Mouse (Mus musculus) right cerebral cortex, postnatal 10 days (tissue): Measurements from ENCODE around the gene Dkk2.

Experiments used
- DNase-seq, 2 experiments: peaks; one replicate each; pipeline ENCODE4 v3.0.0; 2021; ENCODE audit warnings: low spot score in 2 of 2

Dkk2 gene

DNA sequence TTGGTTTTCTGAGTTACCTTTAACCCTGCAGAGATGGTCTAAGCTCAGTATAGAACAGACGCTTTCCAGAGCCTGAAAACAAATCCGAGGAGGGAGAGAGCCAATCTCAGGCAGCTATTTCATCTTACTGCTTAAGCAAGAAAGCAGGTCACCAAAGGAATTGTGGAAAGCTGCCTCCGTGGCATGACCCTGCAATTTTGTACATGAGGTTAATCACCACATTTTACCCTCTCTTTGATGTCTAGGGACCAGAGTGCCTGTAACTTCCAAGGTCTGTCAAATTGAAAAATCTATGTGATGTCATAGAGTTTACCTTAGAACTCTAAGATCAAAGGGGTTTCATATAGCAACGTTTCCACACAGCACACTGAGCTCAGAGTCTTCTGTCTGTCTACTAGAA is 37.5 kb downstream of the Dkk2 start:
- no peak for DNase-seq

DNA sequence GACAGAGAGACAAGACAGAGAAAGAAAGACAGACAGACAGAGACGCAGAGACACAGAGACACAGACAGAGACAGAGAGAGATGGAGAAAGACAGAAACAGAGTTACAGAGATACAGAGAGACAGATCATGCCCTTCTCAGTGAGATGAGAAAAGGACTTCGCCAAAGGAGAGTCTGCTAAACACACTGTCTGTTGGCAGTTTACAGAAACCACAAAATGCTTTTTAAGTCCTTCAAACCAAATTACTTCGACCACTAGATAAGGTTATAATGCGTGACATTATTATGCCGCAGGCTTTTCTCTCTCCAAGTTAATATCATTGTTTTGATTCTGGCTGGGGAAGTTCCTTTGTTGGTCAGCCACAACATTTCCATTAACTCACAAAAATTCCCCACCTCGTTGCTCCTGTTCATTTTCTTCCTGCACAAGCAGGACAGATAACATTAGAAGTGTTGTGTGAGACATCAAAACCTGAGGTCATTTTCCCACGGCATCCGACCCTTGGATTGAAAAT is 40.2 kb downstream of the Dkk2 start:
- DNase-seq, result no peak

DNA sequence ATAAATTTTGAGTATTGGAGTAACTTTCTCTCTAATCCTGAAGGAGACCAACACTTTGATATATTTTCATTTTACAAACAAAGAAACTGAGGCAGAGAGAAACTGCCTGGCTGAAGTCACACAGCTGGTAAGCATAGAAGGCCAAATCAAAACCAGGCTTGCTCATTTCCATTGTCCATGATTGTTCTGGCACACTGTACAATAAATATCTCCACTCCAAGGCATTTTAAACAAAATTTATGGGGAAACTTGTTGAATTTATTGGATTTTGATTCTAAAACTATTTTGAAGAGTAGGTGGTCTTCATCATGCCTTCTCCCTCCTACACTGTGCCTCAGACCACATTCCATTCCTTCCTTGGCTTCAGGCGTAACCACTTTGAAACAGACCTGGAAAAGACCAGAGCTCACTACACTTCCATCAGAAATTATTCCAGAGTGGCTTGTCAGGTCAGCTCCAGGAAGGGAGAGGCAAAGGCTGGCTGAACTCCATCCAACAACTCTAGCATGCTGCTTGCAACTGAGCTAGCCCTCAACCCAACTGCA is 44.7 kb downstream of the Dkk2 start:
- no peak for DNase-seq

DNA sequence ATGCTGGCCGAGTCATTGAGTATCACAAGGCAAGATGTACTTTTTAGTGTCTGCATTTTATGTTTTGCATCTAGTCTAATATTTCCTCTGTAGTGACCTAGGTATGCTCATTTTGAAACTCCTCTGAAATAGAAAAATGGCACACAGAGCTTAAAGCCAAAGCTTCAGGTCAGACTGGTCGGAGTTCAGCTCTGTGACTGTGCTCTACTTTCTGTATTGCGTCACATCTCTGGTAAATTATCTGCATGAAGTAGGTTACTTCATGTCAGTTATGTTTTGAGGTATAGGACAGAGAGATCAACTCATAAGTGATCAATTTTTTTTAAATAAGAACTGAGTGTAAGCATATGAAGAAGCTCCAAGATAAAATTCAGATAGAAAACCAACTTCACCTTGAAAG is 45.7 kb downstream of the Dkk2 start:
- DNase-seq, result no peak

DNA sequence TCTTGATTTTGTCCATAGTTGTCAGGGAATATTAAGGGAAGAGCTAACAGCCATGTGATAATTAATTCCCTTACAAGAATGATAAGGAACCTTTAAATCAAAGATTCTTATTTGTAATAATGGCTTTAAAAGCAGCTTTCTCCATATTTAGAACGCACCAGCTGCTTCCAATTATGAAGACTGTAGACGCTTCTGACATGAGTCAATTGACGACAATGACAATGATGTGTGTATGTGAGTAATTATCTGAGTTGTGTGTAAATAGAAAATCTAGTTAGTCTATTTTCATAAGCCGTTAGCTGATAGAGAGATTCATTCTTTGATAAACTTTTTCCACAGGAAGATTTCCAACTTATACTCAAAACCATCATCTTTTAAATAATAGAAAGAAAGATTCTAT is 46.8 kb downstream of the Dkk2 start:
- DNase-seq, result no peak

DNA sequence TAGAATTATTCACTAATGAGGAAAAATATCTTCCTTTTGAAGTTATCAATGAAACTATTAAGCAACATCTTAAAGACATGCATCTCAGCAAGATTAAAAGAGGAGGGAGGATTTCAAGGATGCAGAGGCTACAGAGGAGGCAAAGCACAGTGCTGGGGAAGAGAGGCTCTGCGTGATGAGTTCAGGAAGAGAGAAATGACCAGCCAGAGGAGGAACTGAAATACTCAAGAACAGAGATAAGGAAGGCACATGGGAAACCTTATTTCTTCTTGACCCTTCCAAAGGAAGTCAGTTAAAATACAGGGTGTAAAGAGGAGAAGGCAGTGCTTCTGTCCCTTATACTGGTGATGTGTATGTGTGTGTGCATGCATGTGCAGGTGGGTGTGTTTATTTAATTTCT is 49.4 kb downstream of the Dkk2 start:
- DNase-seq, result no peak

DNA sequence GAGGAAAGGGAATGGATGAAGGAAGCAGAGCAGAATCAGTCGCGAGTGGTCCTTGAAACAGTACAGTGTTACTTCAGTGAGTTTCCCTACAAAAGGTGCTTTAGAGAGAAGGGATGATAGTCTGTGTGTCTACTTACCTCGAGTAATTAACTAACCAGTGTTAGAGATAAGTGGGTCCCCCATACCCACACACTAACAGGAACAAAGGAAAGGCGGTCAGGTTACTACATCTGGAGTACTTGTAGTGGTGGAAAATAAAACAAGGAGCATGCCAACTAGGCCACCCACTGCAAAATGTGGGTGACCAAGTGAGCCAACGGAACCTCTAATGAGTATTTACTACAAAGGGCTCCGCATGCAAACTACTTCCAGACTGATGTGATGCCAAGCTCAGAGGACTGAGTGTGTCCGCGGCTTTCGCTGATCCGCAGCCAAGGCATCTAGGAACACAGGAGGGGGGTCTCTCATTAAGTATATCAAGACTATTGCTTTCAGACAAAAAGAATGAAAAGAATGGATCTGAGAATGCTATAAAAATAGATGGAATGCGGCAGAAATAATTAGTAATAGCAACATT is 52.8 kb downstream of the Dkk2 start:
- DNase-seq, result peak; percentile 48 to 52

DNA sequence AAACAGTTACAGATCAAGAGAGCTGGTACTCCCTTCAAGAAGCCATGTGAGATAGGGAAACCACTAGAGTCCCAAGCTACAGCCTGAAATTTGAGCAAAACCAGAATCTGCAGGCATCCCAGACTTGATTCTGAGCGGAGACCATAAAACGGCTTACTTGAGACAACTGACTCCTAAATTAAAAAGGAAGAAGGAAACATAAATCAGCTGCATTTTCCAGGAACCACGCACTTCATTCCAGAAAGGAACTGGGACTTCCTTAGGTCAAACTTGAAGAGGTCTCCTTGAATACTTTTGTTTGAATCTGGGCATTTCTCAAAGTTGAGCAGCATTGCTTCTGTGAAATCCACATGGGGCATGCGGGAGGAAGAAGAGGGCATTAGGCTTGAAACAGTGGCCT is 55.9 kb downstream of the Dkk2 start:
- DNase-seq, result no peak

DNA sequence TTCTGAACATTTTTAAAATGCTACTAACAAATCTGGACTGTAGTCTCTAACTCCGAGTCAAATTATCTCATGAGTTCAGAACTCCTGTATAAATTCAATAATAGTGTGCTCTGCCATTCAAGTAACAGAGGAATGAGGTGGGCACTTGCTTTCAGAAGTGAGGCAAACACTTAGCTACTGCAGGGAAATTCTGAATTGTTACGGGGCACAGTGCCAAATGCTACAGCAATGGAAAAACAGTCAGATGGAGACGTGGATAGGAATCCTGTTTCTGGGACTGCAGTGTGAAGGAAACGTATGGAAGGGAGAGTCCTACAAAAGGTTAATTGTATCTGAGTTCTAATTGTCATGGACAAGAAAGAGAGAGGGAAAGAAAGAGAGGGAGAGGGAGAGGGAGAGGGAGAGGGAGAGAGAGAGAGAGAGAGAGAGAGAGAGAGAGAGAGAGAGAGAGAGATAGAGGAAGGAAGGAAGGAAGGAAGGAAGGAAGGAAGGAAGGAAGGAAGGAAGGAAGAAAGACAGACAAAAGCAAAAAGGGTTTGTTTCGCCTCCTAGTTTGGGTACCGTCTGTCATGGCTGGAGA is 64.4 kb downstream of the Dkk2 start:
- DNase-seq, result peak; percentile 30 to 32

DNA sequence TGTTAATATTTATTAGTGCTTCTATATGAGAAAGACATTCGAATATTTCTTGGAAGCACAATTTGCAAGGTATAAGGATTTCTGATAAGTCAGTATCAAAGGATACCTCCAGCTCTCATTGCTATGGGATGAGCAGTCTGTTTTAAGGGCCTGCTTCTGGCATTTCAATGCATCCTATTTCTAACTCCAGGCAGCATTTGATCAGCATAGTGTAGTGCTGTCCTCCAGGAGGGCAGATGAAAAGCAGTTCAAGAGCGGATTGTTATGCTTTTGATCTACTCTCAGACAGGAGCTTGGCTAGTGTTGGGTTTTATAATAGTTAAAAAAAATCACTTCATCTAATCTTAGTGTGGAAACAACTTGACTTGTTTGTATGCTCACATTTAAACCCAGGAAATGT is 73.7 kb downstream of the Dkk2 start:
- no peak for DNase-seq

DNA sequence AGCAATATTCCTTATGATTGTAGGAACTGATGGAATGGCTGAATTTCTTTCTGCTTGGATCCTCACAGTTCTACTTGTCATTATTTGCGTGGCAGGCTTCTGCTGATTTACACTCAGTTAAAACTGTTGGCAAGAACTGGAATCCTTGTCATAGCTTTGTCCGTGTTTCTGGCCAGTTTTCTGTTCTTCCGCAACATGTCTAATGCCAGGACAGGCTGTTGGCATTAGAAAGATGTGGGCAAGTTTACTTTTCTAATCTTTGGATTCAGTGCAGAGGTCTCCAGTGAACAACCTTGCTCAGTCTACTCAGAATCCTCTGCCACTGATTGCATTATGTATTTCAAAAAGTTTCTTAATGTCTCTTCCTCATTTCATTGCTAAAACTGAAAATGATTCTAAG is 83.8 kb downstream of the Dkk2 start:
- no peak for DNase-seq

DNA sequence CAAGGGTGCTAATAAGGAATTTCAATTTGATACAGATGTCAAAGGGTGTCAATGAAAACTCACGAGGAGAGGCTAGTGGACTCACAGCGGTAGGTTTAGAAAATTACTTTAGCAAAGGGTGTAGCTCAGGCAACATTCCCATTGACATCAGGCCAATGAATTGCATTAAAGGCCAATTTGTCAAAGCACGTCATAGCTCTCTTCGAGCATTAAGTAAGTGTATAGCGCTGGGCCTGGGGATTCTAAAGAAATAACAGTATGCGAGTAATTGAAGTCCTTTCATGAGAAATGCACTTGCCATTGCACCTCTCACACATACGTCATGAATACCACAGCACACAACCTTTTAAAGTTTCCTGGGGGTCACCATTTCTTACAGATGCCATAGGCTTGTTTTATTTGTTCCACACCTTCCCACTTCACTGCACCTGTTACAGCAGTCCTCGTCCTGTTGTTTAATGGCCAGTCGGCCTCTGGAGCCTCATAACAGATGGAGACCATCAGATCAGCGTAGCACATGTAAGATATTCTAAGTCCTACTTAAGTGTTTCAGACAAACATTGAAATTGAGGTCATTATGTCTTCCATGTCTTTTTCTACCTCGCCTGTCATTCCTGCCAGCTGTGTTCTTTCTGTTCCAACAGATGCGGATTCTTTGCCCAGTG is 101.9 kb downstream of the Dkk2 start:
- DNase-seq, result no peak

DNA sequence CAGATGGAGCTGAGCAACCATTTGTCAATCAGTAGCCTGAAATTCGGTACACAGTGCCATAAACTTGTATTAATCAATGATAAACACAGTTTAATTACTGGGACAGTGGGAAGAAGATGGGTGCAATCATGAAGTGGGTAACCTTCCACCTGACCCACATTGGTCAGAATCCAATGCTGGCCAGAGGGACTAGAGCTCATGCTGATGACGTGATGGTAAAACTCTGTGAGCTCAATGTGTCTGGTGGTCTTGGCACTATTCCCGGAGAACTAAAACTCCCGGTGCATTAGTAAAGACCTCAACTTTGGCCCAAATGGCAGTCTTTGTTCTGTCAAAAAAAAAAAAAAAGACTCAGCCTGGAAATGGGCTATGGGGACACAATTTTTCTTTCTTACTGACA is 116.9 kb downstream of the Dkk2 start:
- no peak for DNase-seq

DNA sequence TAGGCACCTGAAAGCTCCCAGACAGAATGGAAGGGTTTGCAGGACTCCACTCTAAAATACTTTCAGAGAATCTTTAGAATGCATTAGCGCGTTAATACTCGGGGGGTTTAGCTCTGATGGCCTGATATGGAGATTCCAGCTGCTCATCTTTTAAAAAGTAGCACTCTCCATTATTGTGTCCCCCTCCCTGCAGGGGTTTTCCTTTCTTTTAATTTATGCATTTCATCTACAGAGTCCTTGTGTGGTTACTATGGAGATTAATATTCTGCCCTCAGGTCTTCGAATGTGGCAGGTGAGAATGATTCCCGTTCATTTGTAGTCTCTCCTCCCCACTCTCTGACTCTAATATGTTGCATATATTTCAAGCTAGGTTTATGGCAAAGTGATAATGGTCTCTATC is 117.6 kb downstream of the Dkk2 start:
- DNase-seq, result no peak

DNA sequence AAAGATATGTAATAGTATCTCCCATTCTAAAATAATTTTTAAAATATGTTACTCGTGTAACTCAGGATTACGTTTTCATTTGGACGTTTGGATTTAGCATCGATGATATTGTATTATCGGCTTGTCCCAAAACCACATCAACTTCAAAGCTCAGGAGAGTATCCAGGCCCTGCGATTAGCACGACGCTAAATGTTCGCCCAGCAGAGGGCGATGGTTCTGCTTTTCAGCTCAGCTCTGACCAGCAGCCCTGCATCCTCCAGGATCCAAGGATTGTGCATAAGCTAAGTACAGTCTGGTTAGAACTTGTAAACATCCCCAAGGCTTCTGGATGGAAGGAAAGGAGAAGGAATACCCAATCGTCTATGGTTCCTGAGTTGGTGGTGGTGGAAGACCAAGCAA is 122.4 kb downstream of the Dkk2 start:
- peak; percentile 35 to 58 for DNase-seq

DNA sequence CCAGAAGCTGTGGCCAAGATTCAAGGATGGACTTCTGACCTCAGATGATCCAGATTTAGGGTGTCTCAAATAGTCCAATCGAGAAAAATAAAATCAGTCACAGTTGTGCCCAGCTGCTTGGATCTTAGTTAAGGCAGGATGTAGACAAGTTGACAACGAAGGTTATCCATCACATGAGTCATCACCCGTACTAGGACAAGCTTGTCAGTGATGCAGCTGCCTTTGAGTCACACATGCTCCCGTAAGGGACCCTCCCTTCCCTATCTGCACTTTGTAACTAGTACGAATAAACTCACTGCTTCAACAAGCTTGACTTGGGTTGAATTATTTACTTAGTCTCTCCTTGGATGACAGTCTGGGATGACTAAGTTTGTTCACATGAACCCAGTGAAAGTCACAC is 126.2 kb downstream of the Dkk2 start:
- DNase-seq, result no peak

DNA sequence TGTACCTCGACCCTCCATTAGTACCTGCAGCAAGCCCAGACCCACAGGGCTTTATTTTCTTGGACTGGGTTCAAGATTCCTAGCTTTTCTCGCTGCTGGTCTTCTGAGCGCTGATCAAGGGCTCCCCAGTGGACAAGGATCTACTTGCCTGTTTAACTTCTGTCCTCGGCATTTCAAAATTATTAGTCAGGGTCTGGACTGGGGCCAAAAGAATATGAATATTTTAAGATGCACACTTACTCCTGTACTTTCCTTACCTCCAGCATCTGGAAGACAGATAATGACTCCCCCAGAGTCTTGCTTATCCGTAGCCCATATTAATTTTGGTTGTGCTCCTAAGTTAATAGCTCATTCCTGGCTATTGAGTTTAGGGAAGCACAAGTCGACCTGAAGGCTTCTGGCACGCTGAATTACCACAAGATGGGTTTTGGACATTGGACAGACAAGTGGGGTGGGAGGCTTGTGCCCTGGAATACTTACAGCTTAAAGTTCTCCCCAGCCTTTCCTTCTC is 134.9 kb downstream of the Dkk2 start:
- DNase-seq, result no peak

DNA sequence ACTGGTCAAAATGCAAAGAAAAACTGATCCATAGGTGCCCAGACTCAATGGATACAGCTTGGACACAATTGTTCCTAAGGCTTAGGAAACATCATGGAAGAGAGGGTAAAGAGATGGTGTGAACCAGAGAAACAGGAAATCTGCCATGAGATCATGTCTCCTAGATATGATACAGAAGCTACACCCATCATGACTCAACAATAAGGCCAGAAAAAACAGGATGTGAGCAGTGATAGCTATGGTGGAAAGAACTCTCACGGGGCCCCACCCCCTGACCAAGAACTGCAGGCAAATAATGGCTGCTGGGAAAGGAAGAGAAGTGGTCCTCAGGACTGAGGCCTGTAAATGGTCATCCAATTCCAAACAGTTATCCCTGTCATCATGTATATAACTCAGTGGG is 142.5 kb downstream of the Dkk2 start:
- DNase-seq, result no peak
